Mouse (Mus musculus) WW6 (cell line): ENCODE data around the gene Slc25a4.
"Not testable (repeated sequence)": the region's sequence is repeated elsewhere in the genome, so short reads cannot be mapped to it uniquely, and the experiment has no call there.

ENCODE experiments used
- DNase-seq: peaks from one replicate; pipeline ENCODE4 v3.0.0-alpha.2; 2013; ENCODE audit warnings: low read depth, low spot score

Slc25a4 gene

GRCm38 (mm10) chr8:46210404-46211315, at the start of gene Slc25a4:
TSS of gene Slc25a4 (minus strand) at chr8:46211284.
- DNase-seq = peak; percentile 89

DNA sequence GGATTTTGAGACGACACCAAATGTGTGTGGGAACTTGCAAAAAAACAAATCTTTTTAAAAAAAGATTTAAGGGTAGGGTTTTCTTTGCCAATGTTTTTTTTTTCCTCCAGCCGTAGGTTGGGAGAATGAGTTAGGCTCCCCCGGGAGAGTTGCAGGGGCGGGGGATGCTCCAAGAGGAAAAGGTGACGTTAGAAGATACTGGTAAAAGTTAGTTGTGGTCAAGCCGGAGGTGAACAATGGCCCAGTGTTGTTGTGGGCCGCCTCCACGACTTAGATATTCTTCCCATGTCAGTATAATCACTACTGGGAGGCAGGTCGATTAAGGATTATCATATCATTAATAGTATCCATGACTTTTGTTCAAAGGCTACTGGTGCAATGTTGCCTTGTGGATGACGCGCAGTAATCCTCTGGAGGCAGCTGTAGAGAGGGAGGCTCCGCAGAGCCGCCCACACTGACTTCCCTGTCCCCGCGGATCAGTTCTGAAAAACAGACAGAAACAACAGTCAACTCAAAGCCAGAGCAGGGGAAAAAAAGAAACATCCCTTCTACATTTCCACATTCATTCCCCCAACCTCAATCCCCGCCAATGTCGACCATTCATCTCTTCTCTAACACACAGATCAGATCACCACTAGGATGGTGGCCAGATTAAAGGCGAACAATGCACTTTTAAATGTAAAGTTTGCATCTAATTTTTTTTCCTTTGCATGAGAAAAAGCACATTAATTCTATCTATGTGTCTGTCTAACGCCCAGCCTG, 47.0 kb upstream of the Slc25a4 start:
- no peak for DNase-seq

DNA sequence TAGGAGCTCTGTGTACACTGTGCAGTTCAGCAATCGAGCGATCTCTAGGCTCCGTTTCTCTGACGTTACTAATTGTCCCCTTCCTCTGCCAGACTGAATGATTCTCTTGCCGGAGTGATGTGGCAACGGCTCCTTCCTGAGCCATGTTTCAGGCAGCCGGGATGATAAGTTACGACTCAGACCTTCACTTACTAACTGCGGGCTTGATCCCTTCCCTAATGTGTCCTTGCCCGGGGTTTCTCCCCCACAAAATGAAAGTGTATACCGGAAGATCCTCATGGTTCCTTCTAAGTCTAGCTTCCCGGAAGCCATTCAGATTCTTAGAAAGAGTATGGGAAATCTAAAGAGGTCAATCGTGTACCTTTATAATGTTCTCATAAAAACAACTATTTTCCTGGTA, 41.4 kb upstream of the Slc25a4 start:
- no peak for DNase-seq

DNA sequence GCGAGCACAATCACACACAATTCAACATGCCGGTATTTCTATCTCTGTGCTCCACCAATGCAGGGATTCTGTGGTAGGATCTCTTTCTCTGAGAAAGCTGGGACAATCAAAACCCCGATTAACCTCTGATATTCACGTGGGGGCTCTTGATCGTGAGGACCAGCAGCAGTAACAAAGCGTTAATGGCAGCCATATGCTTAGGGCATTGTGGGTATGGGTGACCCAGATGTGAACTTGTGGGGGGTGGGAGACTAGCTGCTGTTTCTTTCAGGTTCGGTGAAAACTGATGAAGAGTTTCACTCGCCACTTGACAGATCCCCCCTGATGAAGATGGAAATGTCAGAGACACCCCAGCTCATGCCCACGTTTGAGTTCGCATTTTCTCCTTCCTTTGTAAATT, 40.5 kb upstream of the Slc25a4 start:
- no peak for DNase-seq

DNA sequence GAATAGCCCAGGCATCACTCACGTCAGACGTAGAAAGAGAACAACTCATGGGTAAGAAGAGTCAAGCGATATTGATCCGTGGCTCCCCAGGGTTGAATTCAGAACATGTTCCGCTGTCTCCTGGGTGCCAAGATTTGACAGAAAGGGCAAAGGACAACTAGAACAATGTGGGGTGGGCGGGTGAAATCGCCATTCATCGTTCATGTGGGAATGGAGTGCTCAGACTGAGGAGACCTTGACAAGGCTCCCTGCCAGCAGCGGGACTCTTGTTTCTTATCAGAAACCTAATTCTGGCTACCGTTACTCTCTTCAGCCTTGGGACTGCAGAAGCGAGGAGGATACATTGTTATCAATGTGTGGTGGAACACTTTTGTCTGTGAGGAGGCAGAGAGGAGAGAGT, 35.3 kb upstream of the Slc25a4 start:
- DNase-seq = no peak

DNA sequence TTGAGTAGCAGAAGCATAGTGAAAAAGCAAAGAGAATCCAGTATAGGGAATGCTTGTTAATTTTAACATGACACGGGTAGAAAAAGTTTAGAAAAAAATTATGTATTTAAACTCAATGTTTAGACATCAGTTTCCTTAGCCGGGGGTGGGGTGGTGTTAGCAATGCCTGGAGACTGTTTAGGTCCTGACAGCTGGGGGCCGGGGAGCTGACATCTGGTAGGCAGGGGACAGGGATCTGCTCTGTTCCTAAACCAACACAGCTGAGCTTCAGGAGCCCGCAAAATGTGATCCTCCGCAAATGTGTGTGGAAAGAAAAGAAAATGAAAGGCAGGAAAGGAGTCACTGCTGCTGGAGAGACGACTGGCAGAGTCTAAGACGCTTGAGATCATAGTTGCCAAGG, 31.9 kb upstream of the Slc25a4 start:
- no peak for DNase-seq

- DNase-seq = peak; percentile 62
Observed at GRCm38 (mm10) chr8:46241568-46242374, 30.7 kb upstream of the Slc25a4 start.

- no peak for DNase-seq
Observed at GRCm38 (mm10) chr8:46236441-46237223, 25.5 kb upstream of the Slc25a4 start.

GRCm38 (mm10) chr8:46234736-46235135, 23.7 kb upstream of the Slc25a4 start:
- DNase-seq = no peak

DNA sequence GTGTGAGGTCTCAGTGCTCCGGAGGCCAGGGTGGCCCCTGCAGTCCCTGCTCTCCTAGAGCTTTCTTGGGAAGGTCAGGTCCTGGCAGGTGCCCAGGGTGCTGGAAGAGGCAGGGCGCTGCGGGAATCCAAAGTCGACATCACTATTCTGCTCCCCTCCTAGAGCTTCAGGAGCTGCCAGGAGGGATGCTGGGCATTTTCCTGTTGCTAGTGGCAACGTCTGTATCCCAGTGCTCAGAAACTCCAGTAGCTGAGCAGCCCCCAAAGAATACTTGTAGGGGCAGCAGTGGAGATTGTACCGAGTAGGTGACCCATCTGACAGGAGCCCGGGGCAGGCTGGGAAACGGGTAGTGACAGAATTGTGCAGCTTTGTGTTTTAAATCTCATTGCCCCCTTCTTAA, 21.7 kb upstream of the Slc25a4 start:
- DNase-seq = no peak

GRCm38 (mm10) chr8:46231968-46232367, 20.9 kb upstream of the Slc25a4 start:
- DNase-seq = not testable (repeated sequence)

DNA sequence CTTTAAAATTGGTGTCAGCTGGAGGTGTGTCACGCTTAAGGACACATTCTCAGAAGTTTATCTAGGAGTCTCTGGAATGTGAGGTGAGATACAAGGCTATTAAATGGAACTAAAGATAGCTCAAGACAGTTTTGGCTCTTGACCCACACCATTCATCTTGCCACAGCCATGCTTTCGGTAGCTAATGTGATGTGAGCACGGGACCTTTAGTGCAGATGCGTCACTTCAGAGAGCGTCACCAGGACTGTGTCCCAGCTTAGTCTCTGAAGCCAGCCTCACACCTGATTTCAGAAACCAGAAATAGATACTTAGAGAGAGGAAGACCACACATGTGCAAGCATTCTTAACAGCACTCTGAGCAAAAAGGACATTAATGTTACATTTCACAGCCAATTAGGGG, 15.5 kb upstream of the Slc25a4 start:
- no peak for DNase-seq

- no peak for DNase-seq
Observed at GRCm38 (mm10) chr8:46225501-46225900, 14.4 kb upstream of the Slc25a4 start.

DNA sequence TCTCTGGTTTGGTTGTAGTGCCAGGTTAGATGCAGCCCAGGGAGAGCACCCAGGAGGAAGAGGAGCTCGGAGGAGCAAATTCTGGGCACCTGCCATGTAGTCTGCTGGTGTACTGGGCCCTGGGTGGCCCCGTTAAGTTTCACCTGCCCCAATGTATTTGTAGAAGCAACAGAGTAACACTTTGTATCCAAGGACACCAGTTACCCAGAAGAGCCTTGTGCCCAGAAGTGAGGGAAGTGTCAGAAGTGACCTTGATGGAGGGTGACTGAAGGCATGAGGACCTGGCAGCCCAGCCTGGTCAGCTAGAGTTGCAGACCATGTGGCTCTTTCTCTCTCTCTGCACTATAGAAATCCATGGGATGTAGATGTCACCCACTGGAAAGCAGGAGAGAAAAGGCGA, 9.5 kb upstream of the Slc25a4 start:
- DNase-seq = no peak

GRCm38 (mm10) chr8:46216838-46217237, 5.8 kb upstream of the Slc25a4 start:
- DNase-seq = no peak

DNA sequence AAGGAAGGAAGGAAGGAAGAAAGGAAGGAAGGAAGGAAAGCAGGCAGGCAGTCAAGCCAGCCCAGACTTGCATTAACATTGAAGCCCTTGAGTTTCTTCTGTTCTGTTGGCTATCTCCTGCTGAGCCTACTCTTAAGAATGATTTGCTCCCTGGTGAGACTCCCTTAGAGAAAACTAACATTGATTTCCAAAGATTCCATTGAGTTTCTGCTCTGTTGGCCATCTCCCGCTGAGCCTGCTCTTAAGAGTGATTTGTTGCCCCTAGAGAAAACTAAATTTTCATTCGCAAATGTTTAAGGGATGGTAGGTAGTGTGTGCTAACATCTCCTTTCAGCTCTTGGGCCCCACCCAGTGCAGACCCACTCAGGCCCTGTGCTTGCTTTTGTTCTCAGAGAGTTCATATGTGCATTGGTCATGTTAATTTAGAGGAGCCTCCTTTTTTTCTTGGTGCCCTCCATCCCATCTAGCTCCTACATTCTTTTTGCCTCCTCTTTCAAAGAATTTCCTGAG, 2.9 kb upstream of the Slc25a4 start:
- DNase-seq = peak; percentile 61

DNA sequence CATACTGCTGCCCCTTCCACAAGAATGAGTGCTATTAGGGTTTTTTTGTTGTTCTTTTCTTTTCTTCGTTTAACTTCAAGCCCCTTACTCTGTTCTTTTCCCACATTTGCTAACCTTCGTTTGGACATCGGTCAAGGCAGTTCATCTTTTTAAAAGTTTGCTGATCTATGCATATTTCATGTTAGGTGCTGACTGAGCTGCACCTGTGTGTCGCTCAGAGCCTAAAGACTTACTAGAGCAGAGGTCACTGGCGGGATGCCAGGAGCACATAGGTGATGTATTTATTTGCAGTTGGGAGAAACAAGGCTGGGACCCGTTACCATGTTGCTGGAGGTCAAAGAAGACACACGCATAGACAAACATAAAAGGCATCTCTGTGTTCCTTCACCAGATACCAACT, 1.1 kb upstream of the Slc25a4 start:
- DNase-seq = no peak

DNA sequence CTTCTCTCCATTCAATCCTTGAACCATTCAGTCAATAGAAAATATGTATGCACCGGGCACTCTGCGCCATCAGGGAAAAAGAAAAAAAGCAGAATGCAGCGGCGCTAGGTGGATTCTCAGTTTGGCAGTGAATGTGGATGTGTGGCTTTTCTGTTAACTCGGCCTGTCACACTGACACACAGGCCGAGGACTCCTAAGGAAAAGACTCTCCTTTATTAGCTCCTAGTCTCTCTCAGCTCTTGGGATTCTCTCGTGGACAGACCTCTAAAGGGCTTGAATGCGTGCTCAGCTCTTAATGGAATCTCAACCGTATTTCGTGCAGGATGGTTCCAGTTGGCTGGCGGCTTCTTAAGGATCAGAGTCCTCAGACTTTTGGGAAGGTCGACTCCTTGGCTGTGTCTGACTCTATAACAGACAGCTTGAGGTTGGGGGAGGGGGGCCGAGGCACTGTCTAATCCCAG, 557 bp upstream of the Slc25a4 start:
- DNase-seq = no peak

- DNase-seq = no peak
Observed at GRCm38 (mm10) chr8:46209057-46209456, 2.0 kb downstream of the Slc25a4 start.

GRCm38 (mm10) chr8:46208354-46208753, 2.7 kb downstream of the Slc25a4 start:
- DNase-seq = no peak

DNA sequence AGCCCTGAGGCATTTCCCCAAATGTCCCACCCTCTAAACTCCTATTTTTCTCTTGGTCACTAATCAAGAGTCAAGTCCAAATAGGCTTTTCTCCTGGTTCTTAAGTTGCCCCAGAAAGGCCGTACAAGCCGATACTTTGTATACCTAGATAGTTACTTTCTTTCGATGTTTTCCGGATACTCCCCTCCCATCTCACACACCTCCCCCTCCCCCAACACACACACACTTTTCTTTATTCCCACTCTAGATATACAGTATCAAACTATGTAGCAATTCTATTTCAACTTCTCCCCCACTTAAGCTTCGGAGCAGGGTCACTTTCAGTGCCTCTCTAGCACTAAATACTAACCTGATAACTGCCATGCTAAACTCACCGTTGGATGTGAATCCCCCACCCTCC, 5.0 kb downstream of the Slc25a4 start:
- DNase-seq = no peak
